Mouse (Mus musculus) gonadal fat pad, adult 2 months (tissue): ENCODE measurements around the gene Ccdc81. TPM values are rescaled to one million over a fixed set of nuclear protein-coding genes. Genes with fewer than 3 reads are reported as not detected.
A peak's percentile ranks its signal among the peaks of the same experiment; 100 is the strongest.

Source experiments
- DNase-seq: peaks from one replicate; pipeline ENCODE4 v3.0.0-alpha.2; 2012; ENCODE audit warnings: low read depth
- polyA plus RNA-seq: library from polyadenylated mRNA; depleted of rRNA; stranded (reverse); fragments of >200 nt; gene quantifications from 2 replicates; pipeline ENCODE4 v1.2.3, GENCODE M21; 2012; rRNA removed

The Ccdc81 gene
- polyA plus RNA-seq = 0.27 and 0.39 TPM in 2 replicates

DNA sequence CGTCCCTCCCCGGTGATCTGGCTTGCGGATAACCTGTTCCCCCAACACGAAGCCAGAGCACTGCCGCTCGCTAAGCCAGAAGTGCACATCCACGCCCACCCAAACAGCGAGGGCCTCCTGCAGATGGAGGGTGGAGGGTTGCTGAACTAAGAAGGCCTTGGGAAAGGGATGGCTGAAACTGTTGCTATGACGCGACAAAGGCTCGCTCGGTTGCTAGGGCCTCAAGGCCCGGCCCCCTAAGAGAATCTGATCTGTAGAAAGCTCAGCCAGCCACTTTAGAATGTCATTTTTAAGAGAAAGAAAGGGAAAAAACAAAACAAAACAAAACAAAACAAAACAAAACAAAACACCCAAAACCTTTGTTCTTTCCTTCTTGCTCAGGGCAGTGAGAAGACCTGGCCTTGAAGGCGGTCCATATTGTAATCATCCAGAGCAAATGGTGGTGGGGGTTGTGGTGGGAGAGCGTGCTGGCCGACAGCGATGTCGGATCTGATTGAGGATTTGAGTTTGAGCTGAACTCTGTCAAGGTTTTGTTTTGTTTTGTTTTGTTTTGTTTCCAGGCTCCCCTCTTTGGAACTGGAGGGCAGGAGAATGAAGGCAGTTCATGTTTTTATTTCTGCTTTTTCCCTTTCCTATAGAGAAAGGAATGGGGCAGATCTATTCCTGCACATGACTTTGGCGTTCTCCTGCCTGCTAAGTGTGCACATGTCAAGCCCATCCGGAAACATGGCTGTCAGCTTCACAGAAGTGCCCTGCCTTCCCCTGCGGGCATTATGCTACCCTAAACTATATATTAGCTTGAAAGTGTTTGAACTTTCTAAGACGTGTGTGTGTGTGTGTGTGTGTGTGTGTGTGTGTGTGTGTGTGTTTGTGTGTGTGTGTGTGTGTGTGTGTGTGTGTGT is at the start of gene Ccdc81:
Ccdc81 (minus strand) TSS at position 188 of the 902 bp plus-strand sequence.
- DNase-seq = no peak

DNA sequence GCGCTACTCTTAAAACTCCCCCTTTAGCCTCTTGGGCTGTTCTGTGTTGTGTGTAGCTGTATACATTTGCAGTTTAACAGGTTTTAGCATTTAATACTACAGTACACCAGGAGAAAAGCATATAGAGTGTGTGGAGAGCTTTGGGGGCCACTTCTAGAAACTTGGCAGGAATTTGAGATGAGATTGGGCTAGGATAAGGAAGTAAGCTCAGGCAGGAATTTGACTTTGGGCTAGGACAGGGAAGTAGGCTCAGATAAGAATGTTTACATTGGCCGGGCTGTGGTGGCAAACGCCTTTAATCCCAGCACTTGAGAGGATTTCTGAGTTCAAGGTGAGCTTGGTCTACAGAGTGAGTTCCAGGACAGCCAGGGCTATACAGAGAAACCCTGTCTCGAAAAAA is 46.0 kb upstream of the Ccdc81 start:
- DNase-seq = no peak

DNA sequence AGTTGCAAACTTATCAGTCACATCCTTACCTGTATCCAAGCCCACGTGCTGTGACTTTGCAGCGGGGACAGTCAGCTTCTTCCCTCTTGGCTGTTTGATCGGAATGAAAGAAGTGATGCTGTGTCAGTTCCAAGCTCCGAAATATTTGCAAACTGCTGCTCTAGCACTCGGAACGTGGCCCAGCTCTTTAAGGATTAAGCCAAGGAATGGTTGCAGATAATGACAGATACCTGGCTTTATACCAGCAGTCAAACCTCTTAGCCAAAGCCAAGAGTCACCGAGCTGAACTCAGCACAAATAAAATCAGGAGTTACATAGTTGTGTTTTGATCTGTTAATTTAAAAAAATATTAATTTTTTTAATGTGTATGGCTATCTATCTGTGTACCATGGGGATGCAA is 44.6 kb upstream of the Ccdc81 start:
- DNase-seq = no peak

DNA sequence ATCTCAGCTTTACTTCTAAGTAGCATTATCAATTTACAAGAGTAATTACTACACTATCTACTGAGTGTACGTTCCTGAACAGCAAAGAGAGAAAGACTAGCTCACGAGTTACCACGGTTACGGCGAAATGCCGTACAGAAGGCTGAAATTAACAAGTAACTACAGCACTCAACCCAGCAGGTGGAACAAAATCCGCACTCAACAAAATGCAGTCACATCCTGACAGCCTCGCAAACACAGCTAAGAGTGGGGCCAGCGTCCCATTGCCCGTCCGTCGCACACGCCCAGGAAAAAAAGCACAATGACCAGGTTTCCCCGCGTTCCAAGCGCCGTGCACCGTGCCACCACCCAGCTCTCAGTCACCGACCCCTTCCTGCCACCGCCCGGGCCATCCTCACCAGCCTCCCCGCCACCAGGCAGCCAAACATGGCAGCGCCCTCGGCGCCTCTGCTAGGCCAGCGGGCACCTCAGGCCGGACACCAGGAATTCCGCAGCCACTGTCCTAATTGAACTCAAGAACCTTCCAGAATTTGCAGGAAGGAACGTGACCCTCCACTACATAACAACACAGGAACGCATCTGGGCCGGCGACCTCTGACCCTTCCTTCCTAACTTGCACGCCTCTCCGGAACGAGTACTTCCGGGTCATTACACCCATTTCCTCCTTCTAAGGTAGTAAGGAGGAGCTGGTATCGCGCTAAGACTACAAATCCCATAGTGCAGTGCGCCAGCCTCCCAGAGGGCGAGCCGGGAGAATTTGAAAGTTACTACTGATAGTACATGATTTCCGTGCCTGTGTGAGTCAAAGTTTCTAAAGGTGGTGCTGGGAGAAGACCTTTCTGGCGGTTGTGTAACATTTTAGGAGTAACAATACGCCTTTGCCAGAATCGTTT is 37.4 kb upstream of the Ccdc81 start, which contains the start of gene Hikeshi:
Hikeshi (minus strand) TSS at position 634 of the 893 bp plus-strand sequence.
- peak; percentile 86 for DNase-seq

DNA sequence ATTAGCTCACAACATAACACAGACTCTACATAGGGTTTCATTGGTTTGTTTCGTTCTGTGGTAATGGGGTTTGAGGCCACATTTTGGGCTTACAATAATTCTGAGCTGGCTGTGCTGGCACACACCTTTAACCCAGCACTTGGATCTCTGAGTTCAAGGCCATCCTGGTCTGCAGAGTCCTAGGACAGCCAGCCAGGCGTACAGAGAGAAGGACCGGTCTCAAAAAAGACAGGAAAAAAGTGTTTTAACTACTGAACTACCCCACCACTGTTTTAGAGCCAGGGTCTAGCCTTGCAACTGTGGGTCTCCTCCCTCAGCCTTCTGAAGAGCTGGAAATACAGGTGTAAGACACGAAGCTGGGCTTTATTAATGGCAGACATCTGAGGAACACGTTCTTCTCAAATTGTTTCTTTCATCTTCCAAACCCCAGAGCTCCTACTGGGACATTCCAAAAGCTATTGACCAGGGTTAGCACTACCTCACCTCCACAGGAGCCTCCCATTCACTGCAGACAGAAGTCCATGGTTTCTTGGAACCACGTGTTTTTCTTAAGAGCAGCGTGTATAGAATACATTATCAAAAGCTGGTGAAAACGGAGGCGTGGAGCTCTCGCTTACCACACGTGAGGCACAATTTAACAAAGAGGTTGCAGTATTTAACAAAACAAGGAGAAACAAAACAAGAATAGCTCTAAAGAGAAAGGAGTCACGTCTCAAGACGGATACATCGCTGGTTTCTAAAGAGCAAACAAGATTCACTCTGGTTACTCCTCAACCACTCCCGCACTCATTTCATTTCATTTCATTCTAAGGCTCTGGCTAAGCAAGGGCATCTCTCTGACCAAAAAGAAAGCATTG is 36.3 kb upstream of the Ccdc81 start:
- no peak for DNase-seq

DNA sequence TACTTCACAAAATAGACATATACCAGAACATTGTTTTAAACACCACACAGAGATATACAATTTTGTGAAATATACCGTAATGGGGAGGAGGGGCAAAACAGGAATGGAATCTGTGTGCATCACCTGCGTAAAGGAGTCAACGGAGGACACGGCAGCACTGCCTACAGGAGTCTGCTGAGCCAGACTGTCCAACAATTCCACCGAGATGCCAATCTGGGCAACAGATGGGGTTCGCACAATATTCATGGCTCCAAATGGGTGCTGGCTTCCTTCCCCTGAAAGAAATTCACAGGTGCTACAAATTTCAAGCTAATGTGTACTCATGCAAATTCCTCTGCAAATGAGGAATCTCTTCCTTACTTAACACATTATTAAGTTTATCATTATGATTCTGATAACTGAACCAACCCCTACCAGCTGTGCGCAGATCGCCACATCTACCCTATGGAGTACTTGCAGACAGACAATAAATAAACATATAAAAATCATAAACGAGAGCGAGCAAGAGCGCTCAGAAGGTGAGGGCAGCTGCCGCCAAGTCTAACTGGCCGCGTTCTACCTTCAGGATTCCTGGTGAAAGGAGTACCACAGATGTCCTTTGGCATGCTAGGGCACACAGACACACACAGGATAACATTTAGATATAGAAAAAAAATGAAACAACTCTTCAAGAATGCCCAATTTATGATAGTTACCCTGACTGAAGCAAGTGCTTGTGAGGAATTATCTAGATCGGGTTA is 20.2 kb upstream of the Ccdc81 start:
- DNase-seq = no peak

DNA sequence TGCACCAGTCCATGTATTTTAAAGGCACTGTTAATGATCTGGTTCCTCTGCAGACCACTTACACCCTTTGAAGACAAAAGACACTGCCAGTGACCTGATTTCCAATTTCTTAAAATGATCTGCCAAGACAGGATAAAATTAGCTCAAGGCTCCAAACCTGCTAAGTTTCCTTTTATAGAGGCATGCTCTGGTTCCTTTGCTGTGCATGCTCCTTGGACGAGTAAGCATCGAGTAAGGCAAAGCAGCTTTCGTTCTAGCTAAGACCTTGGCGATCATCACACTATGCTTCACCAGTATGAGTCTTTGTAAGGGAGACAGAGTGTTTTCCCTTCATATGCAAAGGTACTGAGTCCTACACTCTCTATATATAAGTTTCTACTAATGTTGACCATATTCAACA is 14.3 kb upstream of the Ccdc81 start:
- no peak for DNase-seq

DNA sequence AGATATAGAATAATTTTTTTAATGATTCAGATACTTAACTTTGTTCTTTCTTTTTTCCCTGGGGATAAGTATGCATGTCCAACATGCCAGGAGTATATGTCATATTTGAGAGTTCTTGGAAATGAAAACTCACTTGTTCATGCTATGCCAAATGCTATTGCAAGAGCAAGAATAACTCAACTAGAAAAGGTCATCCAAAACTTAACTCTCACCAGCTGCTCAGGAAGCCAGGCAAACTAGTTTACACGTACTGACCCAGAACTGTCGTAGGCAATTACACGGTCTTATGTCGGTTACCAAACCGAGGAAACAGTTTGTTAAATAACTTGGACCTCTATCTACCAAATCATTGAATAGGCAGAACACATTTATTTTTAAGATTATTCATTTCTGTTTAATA is 13.3 kb upstream of the Ccdc81 start:
- DNase-seq = no peak

DNA sequence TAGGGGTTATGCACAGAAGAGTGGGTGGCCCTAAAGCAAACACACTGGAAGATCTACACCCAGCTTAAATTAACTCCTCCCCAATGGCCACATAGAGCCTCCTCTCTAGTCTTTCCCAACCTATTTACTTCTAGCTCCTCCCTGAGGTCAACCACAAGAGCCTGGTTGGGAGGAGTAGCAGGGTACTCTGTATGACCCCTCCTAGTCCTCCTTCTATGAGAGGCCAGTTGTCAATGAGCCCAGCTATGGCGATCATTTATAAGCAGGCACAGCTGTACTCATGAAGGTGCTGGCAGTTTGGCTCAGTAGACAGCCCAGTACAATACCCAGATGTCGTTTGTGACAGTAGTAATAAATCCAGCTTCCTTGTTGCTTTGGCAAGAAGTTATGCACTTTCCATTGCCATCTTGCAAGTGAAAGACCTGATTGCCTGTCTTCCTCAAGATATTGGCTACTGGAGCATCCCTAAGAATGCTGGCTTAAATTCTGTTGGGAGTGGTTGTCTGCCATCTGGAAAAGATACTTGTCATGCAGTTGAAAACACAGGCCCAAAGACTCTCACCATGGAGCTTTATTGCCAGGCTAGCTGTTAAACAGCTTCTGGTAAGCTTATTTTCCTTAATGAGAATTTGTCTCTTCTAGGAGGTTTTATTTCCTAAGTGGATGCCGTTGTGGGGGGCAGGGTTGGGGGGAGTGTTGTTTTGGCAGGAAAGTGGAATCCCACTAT is 10.2 kb upstream of the Ccdc81 start:
- DNase-seq = no peak

DNA sequence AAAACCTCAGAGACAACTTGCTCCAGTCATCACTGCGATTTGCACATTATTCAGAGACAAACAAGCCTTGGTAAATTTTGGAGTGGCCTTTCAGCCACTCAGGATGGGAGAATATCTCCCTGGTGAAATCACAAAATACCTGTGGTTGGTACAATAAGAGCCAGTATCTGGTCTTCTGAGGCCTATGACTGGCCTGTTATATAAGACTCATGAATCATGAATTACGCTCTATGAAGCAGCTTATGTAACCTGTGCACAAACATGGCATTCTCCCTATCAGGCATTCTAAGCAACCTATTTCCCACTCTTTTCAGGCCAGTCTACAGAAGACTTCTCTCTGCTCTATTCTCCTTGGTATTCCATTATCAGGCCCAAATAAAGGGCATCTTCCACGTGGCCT is 8.9 kb upstream of the Ccdc81 start:
- DNase-seq = no peak

DNA sequence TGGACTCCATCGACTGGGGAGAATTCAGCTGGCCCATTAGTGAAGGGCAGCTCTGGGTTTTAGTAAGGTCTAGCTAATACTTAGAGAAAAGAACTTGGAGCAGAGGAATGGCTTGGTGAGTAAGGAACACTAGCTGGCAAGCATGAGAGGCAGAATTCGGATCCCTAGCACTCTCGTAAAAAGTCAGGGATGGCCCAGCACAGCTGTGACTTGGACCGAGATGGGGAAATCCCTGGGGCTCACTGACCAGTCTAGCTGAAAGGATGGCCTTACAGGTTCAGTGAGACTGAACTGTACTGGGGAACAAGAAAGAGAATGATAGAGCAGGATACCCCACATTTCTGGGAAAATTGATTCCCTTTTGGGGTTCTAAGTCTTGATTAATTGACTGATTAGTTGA is 6.3 kb upstream of the Ccdc81 start:
- no peak for DNase-seq

DNA sequence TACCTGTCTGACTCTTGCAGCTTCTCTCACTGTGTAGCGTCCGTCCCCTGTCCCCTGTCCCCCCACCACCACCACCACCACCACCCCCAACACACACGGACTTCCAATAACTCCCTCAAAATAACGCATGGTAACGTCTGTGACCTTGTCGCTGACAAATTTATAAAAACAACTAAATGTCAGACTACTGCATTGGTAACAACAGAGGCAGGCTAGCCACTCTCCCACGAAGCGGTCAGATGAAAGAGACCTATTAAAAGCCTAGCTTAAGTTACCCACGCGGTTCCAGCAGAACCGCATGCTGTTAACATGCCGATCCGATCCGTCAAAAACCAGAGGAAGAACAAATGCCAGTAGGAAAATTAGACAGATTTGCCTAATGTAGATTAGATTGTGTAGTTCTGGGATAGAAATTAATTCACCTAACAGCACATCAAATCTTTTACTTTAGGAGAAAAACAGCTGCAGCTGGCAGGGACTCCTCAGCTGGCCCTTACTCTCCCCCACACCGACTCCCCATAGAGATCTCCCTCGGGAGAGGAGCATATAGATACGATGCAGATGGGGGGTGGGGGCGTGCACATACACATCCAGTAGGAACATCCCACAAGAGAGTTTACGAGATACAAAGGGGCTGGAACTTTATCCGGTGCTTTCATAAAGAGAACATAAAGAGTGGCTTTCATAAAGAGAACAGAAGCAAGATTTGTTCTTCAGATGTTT is 5.6 kb upstream of the Ccdc81 start:
- no peak for DNase-seq

DNA sequence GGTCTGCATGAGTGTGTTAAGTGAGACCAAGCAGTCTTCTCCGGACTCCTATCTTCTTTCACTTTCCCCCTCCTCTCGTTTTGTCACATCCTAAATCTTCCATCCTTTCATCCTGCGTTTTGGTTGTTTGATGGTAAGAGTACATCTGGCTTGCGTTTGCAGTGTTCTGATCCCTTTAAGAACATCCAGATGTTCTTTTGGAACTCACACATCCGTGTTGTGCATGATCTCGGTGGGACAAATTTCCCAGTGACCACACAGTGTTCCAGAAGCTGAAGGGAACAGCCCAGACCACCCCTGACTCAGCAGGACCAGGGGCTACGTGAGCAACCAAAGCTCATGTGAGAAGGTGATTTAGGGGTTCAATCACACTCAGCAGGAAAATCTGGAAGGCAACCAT is 5.0 kb upstream of the Ccdc81 start:
- no peak for DNase-seq

DNA sequence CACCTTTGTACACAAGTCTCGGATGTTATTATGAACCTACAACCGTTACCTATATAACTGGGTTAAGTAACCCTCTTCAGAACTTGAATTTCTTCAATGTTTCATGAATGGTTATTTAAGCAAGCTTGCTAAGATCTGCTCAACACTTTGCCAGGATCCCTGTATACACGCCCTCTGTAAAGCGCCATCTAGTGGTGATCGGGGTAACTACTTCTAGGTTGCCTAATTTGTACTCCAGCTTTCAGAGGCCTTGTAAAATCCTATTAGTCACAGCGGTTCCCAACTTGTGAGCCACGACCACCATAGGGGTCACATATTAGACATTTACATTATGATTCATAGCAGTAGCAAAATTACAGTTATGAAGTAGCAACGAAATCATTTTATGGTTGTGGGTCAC is 4.5 kb upstream of the Ccdc81 start:
- no peak for DNase-seq

DNA sequence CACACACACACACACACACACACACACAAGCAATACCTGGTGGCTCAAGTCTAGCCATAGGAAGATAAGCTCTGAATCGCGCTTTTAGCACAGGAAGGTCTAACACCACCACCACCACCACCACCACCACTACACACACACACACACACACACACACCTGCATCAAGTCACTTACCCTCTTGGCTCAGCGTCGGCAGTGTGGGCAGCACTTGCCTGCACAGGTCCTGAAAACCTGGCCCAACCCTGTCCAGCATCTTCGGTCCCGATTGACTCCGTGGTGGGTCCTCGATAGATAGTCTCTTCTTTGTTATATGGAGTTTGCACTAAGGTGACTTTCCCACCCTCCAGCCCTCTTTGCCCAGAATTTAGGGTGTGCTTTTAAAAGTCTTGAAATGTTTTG is 422 bp downstream of the Ccdc81 start:
- no peak for DNase-seq

DNA sequence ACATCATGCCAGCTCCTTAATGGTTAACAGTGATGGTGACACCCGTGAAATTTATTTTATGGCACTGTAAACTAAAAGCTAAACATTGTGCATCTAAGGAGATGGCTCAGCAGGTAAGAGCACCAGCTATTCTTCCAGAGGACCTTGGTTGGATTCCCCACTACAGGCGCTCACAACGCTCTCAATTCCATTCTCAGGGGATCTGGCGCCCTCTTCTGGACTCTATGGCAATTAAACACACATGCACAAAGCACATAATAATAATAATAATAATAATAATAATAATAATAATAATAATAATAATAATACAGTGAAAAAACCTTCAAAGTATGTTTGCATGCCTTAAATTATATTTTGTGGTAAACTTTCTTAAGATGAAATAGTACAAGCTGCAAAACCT is 11.6 kb downstream of the Ccdc81 start:
- no peak for DNase-seq

DNA sequence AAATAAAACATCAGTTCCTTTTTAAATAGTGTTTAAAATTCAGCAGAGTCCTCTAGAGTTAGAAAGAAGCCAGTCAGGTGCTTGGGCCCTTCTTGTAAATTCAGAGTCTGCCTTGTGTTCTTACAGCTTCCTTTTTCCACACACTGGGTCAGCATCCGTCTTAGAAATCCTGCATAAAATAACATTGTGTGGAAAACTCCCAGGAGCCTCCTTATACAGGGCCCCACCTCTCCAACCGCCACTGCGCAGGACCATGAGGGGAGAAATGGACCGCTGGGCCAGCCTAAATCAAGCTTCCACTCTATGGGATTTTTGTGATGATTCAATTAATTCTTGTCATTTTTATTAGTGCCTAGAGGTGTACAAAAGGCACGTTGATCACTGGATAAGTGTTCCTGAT is 12.0 kb downstream of the Ccdc81 start:
- DNase-seq = no peak

DNA sequence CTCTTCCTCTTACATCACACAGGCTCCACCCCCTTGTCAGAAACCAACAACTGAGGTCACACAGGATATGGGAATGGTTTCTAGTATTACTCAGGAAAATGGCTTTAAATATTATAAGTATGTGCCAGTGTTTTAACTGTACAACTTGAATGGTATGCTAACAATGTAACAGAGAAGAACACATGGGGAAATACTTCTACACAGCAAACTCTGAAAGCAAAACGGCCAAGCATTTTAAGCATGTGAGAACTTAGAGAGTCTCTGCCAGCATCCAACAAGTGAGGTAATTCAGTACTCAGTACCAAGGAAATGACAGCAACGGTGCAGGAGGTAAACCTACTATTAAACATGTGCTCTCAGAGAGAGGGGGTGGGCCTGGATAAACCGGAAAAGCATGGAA is 18.9 kb downstream of the Ccdc81 start:
- no peak for DNase-seq

DNA sequence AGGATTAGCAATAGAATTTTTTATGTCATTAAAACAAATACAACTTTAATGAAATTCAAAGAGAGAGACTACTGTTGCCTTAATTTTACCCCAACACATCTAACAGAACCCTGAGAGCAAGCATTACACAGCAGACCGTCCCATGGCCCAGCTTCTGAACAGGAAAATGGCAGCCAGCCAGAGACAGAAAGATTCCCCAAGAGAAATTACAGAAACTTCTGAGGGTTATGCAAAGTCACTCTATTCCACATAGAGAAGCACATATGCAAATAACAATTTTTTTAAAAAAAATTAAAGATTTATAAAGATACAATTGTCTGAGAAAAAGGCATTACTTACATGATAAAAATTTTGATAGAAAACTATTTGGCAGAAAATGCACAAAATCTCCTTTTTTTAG is 23.7 kb downstream of the Ccdc81 start:
- DNase-seq = no peak

DNA sequence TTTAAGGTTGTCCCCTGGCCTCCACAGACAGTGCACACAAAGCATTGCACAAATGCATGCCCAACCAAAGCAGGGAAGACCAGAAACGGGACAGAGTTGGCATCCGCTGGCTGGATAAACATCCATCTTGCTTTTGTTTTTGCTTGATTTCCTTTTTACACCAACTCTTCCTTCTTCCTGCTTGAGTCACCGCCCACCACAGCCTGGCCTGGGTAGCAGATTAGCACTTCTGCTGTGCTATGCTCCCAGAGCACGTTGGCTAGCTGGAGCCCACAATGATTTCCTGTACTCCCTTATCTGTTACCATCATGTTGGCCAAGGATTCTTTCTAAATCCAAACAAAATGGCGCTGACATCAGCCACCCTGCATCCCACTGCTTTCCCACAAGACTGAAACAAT is 36.2 kb downstream of the Ccdc81 start:
- no peak for DNase-seq
